Mouse (Mus musculus): ENCODE measurements around the gene Shmt1.
A peak's percentile ranks its signal among the peaks of the same experiment; 100 is the strongest.
"Not testable (repeated sequence)": the region's sequence is repeated elsewhere in the genome, so short reads cannot be mapped to it uniquely, and the experiment has no call there.

Shmt1 gene

GRCm38 (mm10) chr11:60811618-60812017 is at the start of gene Shmt1:
Gene Shmt1 (minus strand): TSS chr11:60811718.
- DNase-seq (ENCODE audit: low read depth) = not testable (repeated sequence)

GRCm38 (mm10) chr11:60856587-60856986 is 45.1 kb upstream of the Shmt1 start:
- DNase-seq (ENCODE audit: low read depth) = no peak

DNA sequence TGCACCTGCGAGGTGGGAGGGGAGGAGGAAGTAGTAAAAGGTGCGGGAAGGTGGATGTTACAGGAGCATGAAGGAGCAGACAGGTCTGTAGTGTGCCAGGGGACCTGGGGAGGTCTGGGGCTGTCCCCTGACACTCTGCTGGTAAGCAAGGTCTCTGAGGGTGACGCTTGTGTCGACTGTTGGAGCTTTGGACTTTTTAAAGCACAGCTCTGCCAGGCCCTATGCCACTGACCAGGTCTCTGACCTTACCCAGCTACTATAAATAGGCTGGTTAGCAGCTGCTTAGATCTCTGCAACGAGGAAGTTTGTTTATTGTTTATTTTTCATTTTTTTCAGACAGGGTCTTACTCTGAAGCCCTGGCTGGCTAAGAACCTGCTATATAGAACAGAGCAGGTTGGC is 33.9 kb upstream of the Shmt1 start:
- no peak for DNase-seq (ENCODE audit: low read depth)

DNA sequence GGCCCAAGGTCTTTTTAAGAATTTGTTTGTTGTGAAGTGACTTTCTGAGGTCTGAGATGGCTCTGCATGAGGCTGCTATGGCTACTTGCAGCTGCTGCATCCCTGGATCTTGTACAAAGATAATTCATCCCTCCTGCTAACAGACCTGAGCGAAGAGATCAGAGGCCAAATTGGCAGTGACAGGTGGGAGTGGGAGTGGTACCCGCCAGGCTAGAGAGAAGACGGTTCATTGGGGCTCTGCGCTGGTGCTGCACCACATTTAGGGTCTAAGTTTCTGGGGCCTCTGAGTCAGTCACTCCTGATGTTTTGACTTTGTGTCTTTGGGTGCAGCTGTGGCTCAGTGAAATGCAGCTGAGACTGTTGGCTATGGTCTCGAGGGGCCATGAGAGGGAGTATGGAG is 31.9 kb upstream of the Shmt1 start:
- no peak for DNase-seq (ENCODE audit: low read depth)

DNA sequence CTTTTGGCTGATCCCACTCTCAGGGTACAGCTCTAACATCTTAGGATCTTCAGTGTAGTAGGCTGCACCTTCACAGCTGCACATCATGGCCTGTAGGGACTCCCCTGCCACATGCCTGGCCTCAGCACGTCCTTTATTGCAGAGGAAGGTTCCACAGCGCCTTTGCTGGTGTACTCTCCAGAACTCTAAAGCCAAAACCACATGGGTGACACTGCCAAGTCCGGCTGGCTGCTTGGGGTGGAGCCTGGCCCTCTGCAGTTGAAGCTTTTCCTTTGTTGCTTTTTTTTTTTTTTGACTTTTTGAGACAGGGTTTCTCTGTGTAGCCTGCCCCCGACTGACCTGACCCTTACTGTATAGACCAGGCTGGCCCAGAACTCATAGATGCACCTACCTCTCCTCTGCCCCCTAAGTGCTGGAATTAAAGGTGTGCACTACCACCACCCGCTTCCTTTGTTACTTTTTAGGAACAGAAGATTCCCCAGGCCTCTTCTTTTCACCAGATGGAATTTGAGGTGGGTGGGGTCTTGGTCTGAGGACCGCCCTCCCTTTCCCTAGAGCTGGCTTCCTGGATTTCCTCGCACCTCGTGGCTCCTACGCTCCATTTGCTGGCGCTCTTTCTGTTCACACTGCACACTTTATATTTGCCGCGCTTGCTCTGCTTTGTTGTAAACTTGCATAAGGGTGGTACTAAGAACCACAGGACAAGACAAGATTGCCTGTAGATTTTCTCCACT is 30.1 kb upstream of the Shmt1 start:
- no peak for DNase-seq (ENCODE audit: low read depth)

DNA sequence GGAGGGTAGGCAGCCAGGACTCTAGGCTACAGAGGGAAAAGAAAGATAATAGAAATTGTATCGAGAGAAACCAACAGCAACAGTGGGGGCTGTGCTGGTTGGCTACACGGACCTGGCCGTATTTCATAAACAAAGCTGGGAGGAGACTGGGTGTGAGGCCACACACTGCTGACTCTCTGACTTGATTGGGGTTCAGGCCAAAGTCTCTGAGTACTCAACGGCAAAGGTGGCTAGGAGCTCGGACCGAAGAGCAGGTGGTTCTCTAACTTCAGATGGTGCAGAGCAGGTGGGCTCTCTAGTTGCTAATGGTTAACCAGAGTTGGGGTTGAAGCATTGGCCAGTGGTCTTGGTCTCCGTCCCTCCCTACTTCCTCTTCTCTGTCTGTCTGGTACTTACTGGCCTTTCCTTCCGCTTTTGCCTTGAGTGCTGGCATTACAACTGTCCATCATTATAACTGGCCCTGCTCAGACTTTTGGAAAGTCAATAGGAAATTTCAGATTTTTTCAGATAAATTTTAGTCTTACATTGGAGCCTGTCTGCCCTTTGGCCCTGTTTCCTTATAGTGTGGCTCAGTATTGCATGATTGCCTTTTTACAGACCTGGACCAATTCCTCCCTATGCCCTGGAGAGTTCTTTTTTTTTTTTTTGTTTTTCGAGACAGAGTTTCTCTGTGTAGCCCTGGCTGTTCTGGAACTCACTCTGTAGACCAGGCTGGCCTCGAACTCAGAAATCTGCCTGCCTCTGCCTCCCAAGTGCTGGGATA is 26.3 kb upstream of the Shmt1 start:
- no peak for DNase-seq (ENCODE audit: low read depth)

GRCm38 (mm10) chr11:60836897-60837296 is 25.4 kb upstream of the Shmt1 start:
- DNase-seq (ENCODE audit: low read depth) = no peak

GRCm38 (mm10) chr11:60830433-60831052 is 19.0 kb upstream of the Shmt1 start, which contains the start of gene Dhrs7b:
Gene Dhrs7b (plus strand): TSS chr11:60830631.
- peak; percentile 97 for DNase-seq (ENCODE audit: low read depth)

- no peak for DNase-seq (ENCODE audit: low read depth)
Measured at GRCm38 (mm10) chr11:60828903-60829302, 17.4 kb upstream of the Shmt1 start.

DNA sequence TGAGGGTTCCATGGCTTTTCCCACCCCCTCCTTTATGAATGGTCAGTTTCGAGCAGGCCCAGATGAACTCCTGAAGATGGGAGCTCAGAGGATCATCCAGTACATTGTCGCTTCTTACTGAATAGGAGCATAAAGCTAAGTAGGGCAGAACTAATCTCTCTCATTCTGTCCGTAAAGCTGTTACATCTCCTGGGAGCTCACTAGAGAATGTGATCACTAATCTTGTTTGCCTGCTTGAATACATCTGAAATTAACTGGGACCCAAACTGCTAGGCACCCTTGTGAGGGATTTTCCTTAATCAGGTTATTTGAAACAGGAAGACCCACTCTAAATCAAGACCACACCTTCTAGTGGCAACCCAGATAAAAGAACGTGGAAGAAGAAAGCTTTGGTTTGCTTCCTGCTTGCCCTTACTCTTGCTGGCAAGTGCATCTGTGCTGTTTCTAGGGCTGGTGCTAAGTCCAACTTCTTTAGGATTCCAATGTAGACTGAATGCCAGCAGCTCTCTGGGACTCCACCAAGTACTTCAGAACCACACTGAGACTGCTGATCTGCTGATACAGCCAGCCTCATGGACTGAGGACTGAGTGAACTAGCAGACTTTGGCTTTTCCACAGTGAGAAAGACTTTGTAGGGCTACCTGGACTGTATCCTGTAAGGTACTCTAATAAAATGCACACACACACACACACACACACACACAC is 15.9 kb upstream of the Shmt1 start:
- no peak for DNase-seq (ENCODE audit: low read depth)

DNA sequence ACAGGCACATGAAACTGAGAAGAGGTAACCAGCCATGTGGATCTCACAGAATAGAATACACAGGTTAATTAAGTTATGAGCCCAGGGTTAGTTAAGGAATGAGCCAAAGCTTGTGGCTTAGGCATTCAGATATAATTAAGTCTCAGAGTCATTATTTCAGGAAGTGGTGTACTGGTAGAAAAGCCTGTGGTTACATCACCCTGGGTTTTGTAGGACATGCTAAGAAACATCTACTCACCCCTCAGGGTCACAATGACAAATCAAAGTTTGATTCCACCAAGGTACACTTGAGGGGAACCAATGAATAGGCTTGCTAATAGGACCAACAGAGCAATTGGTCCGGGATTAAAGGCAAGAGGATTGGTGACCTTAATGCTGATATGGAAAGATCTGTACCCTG is 15.2 kb upstream of the Shmt1 start:
- DNase-seq (ENCODE audit: low read depth) = no peak

GRCm38 (mm10) chr11:60825191-60825590 is 13.7 kb upstream of the Shmt1 start:
- DNase-seq (ENCODE audit: low read depth) = no peak

- no peak for DNase-seq (ENCODE audit: low read depth)
Measured at GRCm38 (mm10) chr11:60823771-60824170, 12.3 kb upstream of the Shmt1 start.

- no peak for DNase-seq (ENCODE audit: low read depth)
Measured at GRCm38 (mm10) chr11:60816398-60816797, 4.9 kb upstream of the Shmt1 start.

GRCm38 (mm10) chr11:60811054-60811460 is 461 bp downstream of the Shmt1 start:
- peak; percentile 93 for DNase-seq (ENCODE audit: low read depth)

GRCm38 (mm10) chr11:60810046-60810965 is 1.2 kb downstream of the Shmt1 start:
- DNase-seq (ENCODE audit: low read depth) = no peak

- DNase-seq (ENCODE audit: low read depth) = no peak
Measured at GRCm38 (mm10) chr11:60809546-60809945, 2.0 kb downstream of the Shmt1 start.

DNA sequence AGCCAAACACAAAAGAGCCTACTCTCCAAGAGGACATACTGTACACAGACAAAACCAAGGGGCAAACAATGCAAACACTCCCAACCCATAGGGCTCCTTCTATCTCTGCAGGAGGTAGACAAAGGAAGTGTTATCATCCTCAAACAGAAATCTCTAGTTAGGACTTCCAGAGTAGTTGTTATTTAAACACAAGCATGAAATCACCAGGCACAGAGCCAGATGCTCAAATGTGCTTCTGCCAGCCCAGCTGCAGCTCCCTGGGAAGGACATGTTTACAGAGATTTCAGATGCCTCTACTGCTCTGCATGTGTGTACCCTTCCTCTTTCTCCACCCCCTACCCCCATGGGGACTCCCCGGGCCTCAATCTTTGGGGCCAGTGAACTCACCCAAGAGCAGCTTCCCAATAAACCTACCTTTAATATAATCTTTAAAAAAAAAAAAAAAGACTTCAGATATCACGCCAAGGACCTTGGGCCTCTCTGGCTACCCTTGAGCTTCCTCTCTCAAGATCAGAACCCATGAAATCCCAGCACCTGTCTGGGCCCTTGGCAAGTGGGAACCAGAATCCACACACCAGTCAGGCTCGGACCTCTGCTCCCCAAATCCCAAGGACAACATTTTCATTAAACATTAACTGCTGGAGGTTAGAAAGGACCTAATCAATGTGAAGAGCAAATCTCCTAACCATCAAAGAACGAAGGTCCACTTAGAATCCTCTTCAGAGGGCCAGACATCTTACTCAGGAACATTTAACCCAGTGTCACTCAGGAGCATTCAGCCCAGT is 3.0 kb downstream of the Shmt1 start:
- no peak for DNase-seq (ENCODE audit: low read depth)

DNA sequence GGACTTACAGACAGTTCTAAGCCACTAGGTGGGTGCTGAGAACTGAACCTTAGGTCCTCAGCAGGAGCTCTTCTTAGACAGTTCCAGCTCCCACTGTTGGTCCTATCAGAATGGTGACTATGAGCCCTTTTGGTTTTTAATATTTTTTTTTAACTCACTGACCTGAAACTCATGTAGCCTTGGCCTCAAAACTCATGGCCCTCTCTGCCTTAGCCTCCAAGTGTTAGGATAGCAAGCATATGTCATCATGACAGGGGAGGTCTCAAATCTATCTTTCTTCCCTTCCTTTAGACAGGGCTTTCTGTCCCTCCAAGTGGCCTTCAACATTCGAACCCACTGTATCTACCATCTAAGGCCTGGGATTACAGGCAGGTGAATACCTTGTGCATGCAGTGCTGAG is 10.6 kb downstream of the Shmt1 start:
- DNase-seq (ENCODE audit: low read depth) = no peak

DNA sequence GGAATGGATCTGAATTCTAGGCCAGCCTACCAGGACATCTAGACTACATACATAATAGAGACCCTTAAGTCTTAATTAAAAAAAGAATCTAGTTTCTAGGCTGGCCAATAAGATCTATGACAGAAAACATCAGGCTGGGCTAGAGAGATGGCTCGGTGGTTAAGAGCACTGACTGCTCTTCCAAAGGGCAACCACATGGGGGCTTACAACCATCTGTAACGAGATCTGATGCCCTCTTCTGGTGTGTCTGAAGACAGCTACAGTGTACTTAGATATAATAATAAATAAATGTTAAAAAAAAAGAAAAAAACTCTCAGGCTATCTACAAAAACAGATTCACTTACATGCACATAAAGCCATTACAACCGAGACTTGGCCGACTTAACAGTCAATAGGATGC is 11.5 kb downstream of the Shmt1 start:
- DNase-seq (ENCODE audit: low read depth) = no peak
